Mouse (Mus musculus) erythroblast, embryonic 14.5 days (primary cell): ENCODE results near the gene Pnkp. TPM values are rescaled to one million over a fixed set of nuclear protein-coding genes. Genes with fewer than 3 reads are reported as not detected.

Experiments used
- H3K27me3 ChIP-seq: 2 replicates; pipeline ENCODE4 v1.6.1; 2012; ENCODE audit warnings: inconsistent platforms; ENCODE audit not compliant: control insufficient read depth
- H3K36me3 ChIP-seq: 2 replicates; pipeline ENCODE4 v1.6.1; 2012; ENCODE audit warnings: mild to moderate bottlenecking, inconsistent platforms; ENCODE audit not compliant: control insufficient read depth
- H3K4me1 ChIP-seq: 2 replicates; pipeline ENCODE4 v1.6.1; 2012; ENCODE audit warnings: inconsistent platforms; ENCODE audit not compliant: control insufficient read depth
- H3K4me3 ChIP-seq: replicated peaks from 2 replicates; pipeline ENCODE3; 2012; ENCODE audit warnings: moderate library complexity, mild to moderate bottlenecking, inconsistent platforms
- H3K9me3 ChIP-seq: 2 replicates; pipeline ENCODE4 v1.6.1; 2012; ENCODE audit warnings: low read length, inconsistent platforms, mixed read lengths; ENCODE audit not compliant: control insufficient read depth
- GATA1 ChIP-seq: IDR thresholded peaks from 2 replicates; pipeline ENCODE4 v1.6.1; 2012; ENCODE audit warnings: low read length, inconsistent platforms, mixed read lengths
- TAL1 ChIP-seq: IDR thresholded peaks from 3 replicates; pipeline ENCODE4 v1.6.1; 2012; ENCODE audit warnings: low read length, inconsistent platforms, mixed read lengths
- polyA plus RNA-seq: library from polyadenylated mRNA; stranded (reverse); fragments of >175 nt; gene quantifications from 2 replicates; pipeline ENCODE4 v1.2.3, GENCODE M21; 2012

Gene Pnkp
- polyA plus RNA-seq, 1 experiment = 4.5 TPM

GRCm38 (mm10) chr7:44815721-44816469 is 41.0 kb upstream of the Pnkp start, which contains the start of the genes Nup62 and Il4i1:
Gene Nup62 (plus strand): TSS chr7:44816088.
Gene Il4i1 (plus strand): TSS chr7:44816387.
- Histone ChIP-seq H3K36me3 (peaks cover 69% of the 10 kb centered on the region), H3K27me3 (no peaks in the 10 kb centered on the region), H3K9me3 (no peaks in the 10 kb centered on the region), H3K4me1 (peaks cover 70% of the 10 kb centered on the region), H3K4me3 (peak within 1 kb of the TSS; percentile 95)
- no peak for TF ChIP-seq GATA1
- TF ChIP-seq TAL1 = no peak

GRCm38 (mm10) chr7:44816470-44817021 is 40.4 kb upstream of the Pnkp start, which contains the start of gene Atf5:
Gene Atf5 (minus strand): TSS chr7:44816658.
- peaks cover 69% of the 10 kb centered on the region for H3K36me3 ChIP-seq

GRCm38 (mm10) chr7:44817441-44817840 is 39.5 kb upstream of the Pnkp start:
- no peaks in the 10 kb centered on the region for H3K9me3 ChIP-seq
- TF ChIP-seq TAL1 (no peak), GATA1 (no peak)
- peaks cover 68% of the 10 kb centered on the region for H3K36me3 ChIP-seq
- peaks cover 76% of the 10 kb centered on the region for H3K4me1 ChIP-seq
- no peaks in the 10 kb centered on the region for H3K27me3 ChIP-seq
- peak overlapping the region; percentile 95 for H3K4me3 ChIP-seq

More at GRCm38 (mm10) chr7:44816470-44817021, 40.4 kb upstream of the Pnkp start, which contains the start of gene Atf5:
- Histone ChIP-seq H3K4me1 (peaks cover 73% of the 10 kb centered on the region), H3K27me3 (no peaks in the 10 kb centered on the region), H3K9me3 (no peaks in the 10 kb centered on the region), H3K4me3 (peak within 1 kb of the TSS; percentile 95)
- TF ChIP-seq TAL1 = no peak
- 0 out of 2 replicates have a peak, but pooled peaks have one; percentile 9 for TF ChIP-seq GATA1

- H3K4me1 ChIP-seq = peaks cover 80% of the 10 kb centered on the region
- H3K9me3 ChIP-seq = no peaks in the 10 kb centered on the region
- no peaks in the 10 kb centered on the region for H3K27me3 ChIP-seq
- TF ChIP-seq TAL1 (no peak), GATA1 (0 out of 2 replicates have a peak, but pooled peaks have one; percentile 7)
- H3K4me3 ChIP-seq = peak overlapping the region; percentile 95
- peaks cover 68% of the 10 kb centered on the region for H3K36me3 ChIP-seq
These were observed 38.8 kb upstream of the Pnkp start for GRCm38 (mm10) chr7:44818164-44818563.

GRCm38 (mm10) chr7:44818751-44819235 is 38.1 kb upstream of the Pnkp start:
- H3K4me3 ChIP-seq = peak overlapping the region; percentile 95
- TF ChIP-seq TAL1 (no peak), GATA1 (no peak)
- H3K4me1 ChIP-seq = peaks cover 87% of the 10 kb centered on the region
- no peaks in the 10 kb centered on the region for H3K9me3 ChIP-seq
- H3K36me3 ChIP-seq = peaks cover 70% of the 10 kb centered on the region
- no peaks in the 10 kb centered on the region for H3K27me3 ChIP-seq

GRCm38 (mm10) chr7:44819391-44819790 is 37.5 kb upstream of the Pnkp start:
- TF ChIP-seq GATA1 (no peak), TAL1 (no peak)
- peaks cover 68% of the 10 kb centered on the region for H3K36me3 ChIP-seq

GRCm38 (mm10) chr7:44819863-44820262 is 37.1 kb upstream of the Pnkp start:
- H3K4me1 ChIP-seq = peaks cover 88% of the 10 kb centered on the region
- peaks cover 69% of the 10 kb centered on the region for H3K36me3 ChIP-seq
- no peaks in the 10 kb centered on the region for H3K9me3 ChIP-seq
- H3K27me3 ChIP-seq = no peaks in the 10 kb centered on the region
- TF ChIP-seq TAL1 = no peak
- no peak for TF ChIP-seq GATA1
- H3K4me3 ChIP-seq = no peak overlapping the region

More at GRCm38 (mm10) chr7:44819391-44819790, 37.5 kb upstream of the Pnkp start:
- Histone ChIP-seq H3K4me3 (peak overlapping the region; percentile 95), H3K9me3 (no peaks in the 10 kb centered on the region), H3K4me1 (peaks cover 88% of the 10 kb centered on the region), H3K27me3 (no peaks in the 10 kb centered on the region)

- Histone ChIP-seq H3K9me3 (no peaks in the 10 kb centered on the region), H3K4me3 (no peak overlapping the region), H3K27me3 (no peaks in the 10 kb centered on the region), H3K4me1 (peaks cover 87% of the 10 kb centered on the region), H3K36me3 (peaks cover 74% of the 10 kb centered on the region)
- no peak for TF ChIP-seq GATA1
- TF ChIP-seq TAL1 = no peak
These were observed 36.4 kb upstream of the Pnkp start for GRCm38 (mm10) chr7:44820525-44820924.

- peaks cover 86% of the 10 kb centered on the region for H3K36me3 ChIP-seq
- peaks cover 78% of the 10 kb centered on the region for H3K4me1 ChIP-seq
- no peak for TF ChIP-seq TAL1
- no peak for TF ChIP-seq GATA1
- H3K27me3 ChIP-seq = no peaks in the 10 kb centered on the region
- no peaks in the 10 kb centered on the region for H3K9me3 ChIP-seq
- no peak overlapping the region for H3K4me3 ChIP-seq
These were observed 35.1 kb upstream of the Pnkp start for GRCm38 (mm10) chr7:44821666-44822448.
